Mouse (Mus musculus): ENCODE results near the gene Dnajc1. TPM values are rescaled to one million over a fixed set of nuclear protein-coding genes. Genes with fewer than 3 reads are reported as not detected.
A peak's percentile ranks its signal among the peaks of the same experiment; 100 is the strongest.

Dnajc1 gene
- polyA plus RNA-seq, 1 experiment: 38.2 TPM

GRCm38 (mm10) chr2:18310261-18311104 lies 82.1 kb downstream of the Dnajc1 start:
- over 99% methylated on average over 4 of the region's 4 CpGs for WGBS
- DNase-seq: no peak
- H3K27me3 ChIP-seq (ENCODE audit: control insufficient read depth, insufficient read depth, low read length): no peaks in the 10 kb centered on the region
- H3K4me3 ChIP-seq (ENCODE audit: control insufficient read depth, insufficient read depth, low read length): no peak overlapping the region
- no peaks in the 10 kb centered on the region for H3K4me1 ChIP-seq (replicated peaks; ENCODE audit: control insufficient read depth, insufficient read depth, low read length)
- no peak for TF ChIP-seq POLR2A (IDR thresholded peaks at IDR 0.05; ENCODE audit: control insufficient read depth, extremely low read depth, insufficient read depth, low read length, poor library complexity)
- TF ChIP-seq CTCF (IDR thresholded peaks at IDR 0.05; ENCODE audit: borderline replicate concordance, control insufficient read depth, extremely low read depth, insufficient read depth, low read length, poor library complexity): no peak
- no peak overlapping the region for H3K27ac ChIP-seq (ENCODE audit: control insufficient read depth, insufficient read depth, low read length)
- H3K36me3 ChIP-seq (ENCODE audit: control insufficient read depth, insufficient read depth, low read length): no peaks in the 10 kb centered on the region

GRCm38 (mm10) chr2:18307440-18308305 lies 85.0 kb downstream of the Dnajc1 start:
- Histone ChIP-seq H3K36me3 (ENCODE audit: control insufficient read depth, insufficient read depth, low read length) (no peaks in the 10 kb centered on the region), H3K4me3 (ENCODE audit: control insufficient read depth, insufficient read depth, low read length) (no peak overlapping the region), H3K27me3 (ENCODE audit: control insufficient read depth, insufficient read depth, low read length) (no peaks in the 10 kb centered on the region), H3K4me1 (replicated peaks; ENCODE audit: control insufficient read depth, insufficient read depth, low read length) (no peaks in the 10 kb centered on the region), H3K27ac (ENCODE audit: control insufficient read depth, insufficient read depth, low read length) (no peak overlapping the region)
- WGBS: 20% methylated on average over 7 of the region's 7 CpGs
- TF ChIP-seq POLR2A (IDR thresholded peaks at IDR 0.05; ENCODE audit: control insufficient read depth, extremely low read depth, insufficient read depth, low read length, poor library complexity) (no peak), CTCF (IDR thresholded peaks at IDR 0.05; ENCODE audit: borderline replicate concordance, control insufficient read depth, extremely low read depth, insufficient read depth, low read length, poor library complexity) (no peak)
- peak; percentile 37 for DNase-seq

- Histone ChIP-seq H3K4me3 (ENCODE audit: control insufficient read depth, insufficient read depth, low read length) (no peak overlapping the region), H3K36me3 (ENCODE audit: control insufficient read depth, insufficient read depth, low read length) (no peaks in the 10 kb centered on the region), H3K27me3 (ENCODE audit: control insufficient read depth, insufficient read depth, low read length) (no peaks in the 10 kb centered on the region), H3K4me1 (replicated peaks; ENCODE audit: control insufficient read depth, insufficient read depth, low read length) (peaks cover 2% of the 10 kb centered on the region; the same call in 1 of the 2 replicates), H3K27ac (ENCODE audit: control insufficient read depth, insufficient read depth, low read length) (no peak overlapping the region)
- 15% methylated on average over 3 of the region's 3 CpGs for WGBS
- DNase-seq: no peak
- no peak for TF ChIP-seq CTCF (IDR thresholded peaks at IDR 0.05; ENCODE audit: borderline replicate concordance, control insufficient read depth, extremely low read depth, insufficient read depth, low read length, poor library complexity)
Measured at GRCm38 (mm10) chr2:18300949-18301348, 91.7 kb downstream of the Dnajc1 start.

- H3K27ac ChIP-seq (ENCODE audit: control insufficient read depth, insufficient read depth, low read length): no peak overlapping the region
- no peaks in the 10 kb centered on the region for H3K4me1 ChIP-seq (replicated peaks; ENCODE audit: control insufficient read depth, insufficient read depth, low read length)
- no peaks in the 10 kb centered on the region for H3K27me3 ChIP-seq (ENCODE audit: control insufficient read depth, insufficient read depth, low read length)
- H3K36me3 ChIP-seq (ENCODE audit: control insufficient read depth, insufficient read depth, low read length): no peaks in the 10 kb centered on the region
- TF ChIP-seq CTCF (IDR thresholded peaks at IDR 0.05; ENCODE audit: borderline replicate concordance, control insufficient read depth, extremely low read depth, insufficient read depth, low read length, poor library complexity) (no peak), POLR2A (IDR thresholded peaks at IDR 0.05; ENCODE audit: control insufficient read depth, extremely low read depth, insufficient read depth, low read length, poor library complexity) (no peak)
- H3K4me3 ChIP-seq (ENCODE audit: control insufficient read depth, insufficient read depth, low read length): no peak overlapping the region
- DNase-seq: no peak
- 98% methylated on average over 6 of the region's 6 CpGs for WGBS
Measured at GRCm38 (mm10) chr2:18285175-18285574, 107.5 kb downstream of the Dnajc1 start.

GRCm38 (mm10) chr2:18265736-18266135 lies 126.9 kb downstream of the Dnajc1 start:
- Histone ChIP-seq H3K36me3 (ENCODE audit: control insufficient read depth, insufficient read depth, low read length) (no peaks in the 10 kb centered on the region), H3K27me3 (ENCODE audit: control insufficient read depth, insufficient read depth, low read length) (no peaks in the 10 kb centered on the region), H3K27ac (ENCODE audit: control insufficient read depth, insufficient read depth, low read length) (no peak overlapping the region), H3K4me3 (ENCODE audit: control insufficient read depth, insufficient read depth, low read length) (no peak overlapping the region), H3K4me1 (replicated peaks; ENCODE audit: control insufficient read depth, insufficient read depth, low read length) (no peaks in the 10 kb centered on the region)
- 100% methylated on average over 1 of the region's 1 CpGs for WGBS
- TF ChIP-seq POLR2A (IDR thresholded peaks at IDR 0.05; ENCODE audit: control insufficient read depth, extremely low read depth, insufficient read depth, low read length, poor library complexity) (no peak), CTCF (IDR thresholded peaks at IDR 0.05; ENCODE audit: borderline replicate concordance, control insufficient read depth, extremely low read depth, insufficient read depth, low read length, poor library complexity) (no peak)
- no peak for DNase-seq

- H3K4me1 ChIP-seq (replicated peaks; ENCODE audit: control insufficient read depth, insufficient read depth, low read length): no peaks in the 10 kb centered on the region
- no peak overlapping the region for H3K4me3 ChIP-seq (ENCODE audit: control insufficient read depth, insufficient read depth, low read length)
- 92% methylated on average over 3 of the region's 3 CpGs for WGBS
- H3K36me3 ChIP-seq (ENCODE audit: control insufficient read depth, insufficient read depth, low read length): no peaks in the 10 kb centered on the region
- H3K27me3 ChIP-seq (ENCODE audit: control insufficient read depth, insufficient read depth, low read length): no peaks in the 10 kb centered on the region
- no peak overlapping the region for H3K27ac ChIP-seq (ENCODE audit: control insufficient read depth, insufficient read depth, low read length)
- TF ChIP-seq POLR2A (IDR thresholded peaks at IDR 0.05; ENCODE audit: control insufficient read depth, extremely low read depth, insufficient read depth, low read length, poor library complexity): no peak
- no peak for TF ChIP-seq CTCF (IDR thresholded peaks at IDR 0.05; ENCODE audit: borderline replicate concordance, control insufficient read depth, extremely low read depth, insufficient read depth, low read length, poor library complexity)
- no peak for DNase-seq
Measured at GRCm38 (mm10) chr2:18264579-18264978, 128.1 kb downstream of the Dnajc1 start.
